Mouse (Mus musculus): ENCODE measurements around the gene Adtrp. TPM values are rescaled to one million over a fixed set of nuclear protein-coding genes. Genes with fewer than 3 reads are reported as not detected.

Gene Adtrp
- polyA plus RNA-seq, 1 experiment from 2014 or later: 0.21 TPM

DNA sequence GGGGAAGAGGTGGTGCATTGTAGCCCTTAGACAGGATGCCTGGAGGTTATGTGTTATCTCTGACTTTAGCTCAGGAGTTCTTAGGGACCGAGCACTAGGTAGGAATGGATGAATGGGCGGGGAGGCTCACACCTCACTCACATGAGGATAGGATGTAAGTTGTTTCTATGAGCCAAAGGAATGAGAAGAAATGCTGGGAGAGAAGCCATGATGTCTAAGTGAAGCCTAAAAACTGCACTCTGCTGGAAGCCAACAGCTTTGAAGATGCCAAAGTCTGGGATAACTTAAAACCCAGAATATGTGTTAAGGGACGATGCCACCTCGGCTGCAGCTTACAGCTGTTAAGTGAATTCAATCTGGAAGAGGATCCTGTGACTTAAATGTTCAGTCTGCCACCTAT is 79.5 kb downstream of the Adtrp start:
- no peak overlapping the region for H3K27ac ChIP-seq
- no peaks in the 10 kb centered on the region for H3K4me1 ChIP-seq
- no peak overlapping the region for H3K9ac ChIP-seq
- no peaks in the 10 kb centered on the region for H3K27me3 ChIP-seq
- no peaks in the 10 kb centered on the region for H3K9me3 ChIP-seq
- H3K4me3 ChIP-seq: no peak overlapping the region
- H3K36me3 ChIP-seq: no peaks in the 10 kb centered on the region
- no peak overlapping the region for H3K4me2 ChIP-seq
- 80% methylated on average over 4 of the region's 4 CpGs for whole genome bisulfite sequencing
- no peak for ATAC-seq (ENCODE audit: borderline replicate concordance, extremely low read depth, low FRiP score, low TSS enrichment)

DNA sequence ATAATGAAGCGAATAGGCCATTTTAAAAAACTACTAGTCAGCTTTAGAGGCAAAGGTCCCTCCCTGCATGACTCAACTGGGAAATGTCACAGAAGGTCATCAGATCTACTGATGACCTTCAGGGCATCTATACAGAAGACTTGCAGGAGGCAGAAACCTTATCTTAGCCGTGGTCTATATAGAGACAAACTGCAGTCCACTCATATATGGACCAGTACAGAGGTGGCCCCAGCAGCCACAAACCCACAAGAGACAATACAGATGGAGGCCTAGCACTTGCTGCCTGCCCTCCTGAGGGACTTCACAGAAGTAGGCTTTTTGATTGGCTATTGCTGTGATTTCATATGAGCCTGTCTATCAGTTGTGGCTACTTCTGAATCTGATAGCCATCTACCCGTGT is 85.5 kb downstream of the Adtrp start:
- H3K36me3 ChIP-seq: no peaks in the 10 kb centered on the region
- no peak overlapping the region for H3K4me3 ChIP-seq
- no peaks in the 10 kb centered on the region for H3K9me3 ChIP-seq
- H3K27ac ChIP-seq: no peak overlapping the region
- ATAC-seq (ENCODE audit: borderline replicate concordance, extremely low read depth, low FRiP score, low TSS enrichment): no peak
- no peaks in the 10 kb centered on the region for H3K4me1 ChIP-seq
- no peaks in the 10 kb centered on the region for H3K27me3 ChIP-seq
- H3K4me2 ChIP-seq: no peak overlapping the region
- 76% methylated on average over 3 of the region's 3 CpGs for WGBS
- H3K9ac ChIP-seq: no peak overlapping the region

DNA sequence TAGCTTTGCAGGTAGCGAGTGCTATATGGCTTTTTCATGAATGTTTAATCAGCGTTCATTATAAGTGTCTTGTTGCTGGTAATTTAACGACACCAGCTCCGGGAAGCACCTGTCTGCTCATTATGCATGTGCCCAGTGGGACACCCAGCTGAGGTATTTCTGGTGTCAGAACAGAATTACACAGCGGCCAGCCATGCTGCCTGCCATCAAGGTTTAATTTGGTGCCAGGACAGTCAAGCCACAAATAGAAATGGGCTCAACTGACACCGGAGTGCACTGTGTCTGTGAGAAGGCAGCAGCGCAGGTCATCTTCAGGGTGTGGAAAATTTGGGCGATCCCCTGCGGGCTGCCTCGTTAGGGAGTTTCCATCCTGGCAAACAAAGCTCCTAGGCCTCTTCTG is 87.0 kb downstream of the Adtrp start:
- no peaks in the 10 kb centered on the region for H3K27me3 ChIP-seq
- WGBS: 48% methylated on average over 10 of the region's 10 CpGs
- no peak overlapping the region for H3K4me3 ChIP-seq
- no peaks in the 10 kb centered on the region for H3K4me1 ChIP-seq
- H3K36me3 ChIP-seq: no peaks in the 10 kb centered on the region
- no peak for ATAC-seq (ENCODE audit: borderline replicate concordance, extremely low read depth, low FRiP score, low TSS enrichment)
- H3K4me2 ChIP-seq: no peak overlapping the region
- H3K27ac ChIP-seq: no peak overlapping the region
- no peaks in the 10 kb centered on the region for H3K9me3 ChIP-seq
- H3K9ac ChIP-seq: no peak overlapping the region

DNA sequence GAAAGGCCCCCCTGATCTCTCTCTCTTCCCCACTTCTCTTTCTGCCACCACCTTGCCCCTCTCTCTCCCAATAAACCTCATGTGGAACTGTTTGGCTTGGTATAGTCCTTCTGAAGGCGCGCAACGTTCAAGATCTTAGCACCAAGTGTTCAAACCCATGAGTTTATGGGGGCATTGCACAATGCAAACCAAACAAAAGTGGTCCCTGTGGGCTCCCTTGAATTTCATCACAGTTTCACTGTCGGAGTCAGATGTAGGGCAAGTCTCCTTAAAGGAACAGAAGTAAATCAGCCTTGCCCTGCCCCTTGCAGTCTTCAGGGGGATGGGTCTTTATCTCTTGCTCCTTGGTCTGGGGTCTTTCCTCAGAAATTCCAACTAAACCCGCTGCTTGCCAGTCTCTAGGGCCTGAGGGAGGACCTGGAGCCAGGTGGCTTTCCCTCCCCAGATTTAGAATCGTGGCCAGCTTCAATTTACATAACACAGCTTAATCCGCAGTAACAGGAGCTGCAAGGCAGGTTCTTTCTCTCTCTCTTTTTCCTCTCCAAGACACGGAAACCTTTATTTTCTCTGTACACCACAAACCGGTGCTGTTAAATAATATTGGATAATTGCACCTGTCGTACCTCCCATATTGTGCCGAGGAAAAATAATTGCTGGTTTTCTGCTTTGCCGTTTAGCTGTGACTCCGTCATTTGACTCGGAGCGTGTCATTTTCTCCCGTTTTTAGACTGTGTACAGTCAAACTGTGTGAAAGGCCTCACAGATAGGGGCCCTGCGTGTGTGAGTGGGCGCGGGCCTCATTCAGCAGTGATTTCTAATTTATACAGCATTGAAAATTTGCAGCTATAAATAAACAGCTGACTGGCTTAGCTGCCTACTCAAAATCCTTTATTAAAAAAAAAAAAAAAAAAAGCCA is 88.7 kb downstream of the Adtrp start:
- H3K4me1 ChIP-seq: no peaks in the 10 kb centered on the region
- H3K9me3 ChIP-seq: no peaks in the 10 kb centered on the region
- no peak overlapping the region for H3K9ac ChIP-seq
- H3K27me3 ChIP-seq: no peaks in the 10 kb centered on the region
- no peak overlapping the region for H3K27ac ChIP-seq
- no peak overlapping the region for H3K4me2 ChIP-seq
- ATAC-seq (ENCODE audit: borderline replicate concordance, extremely low read depth, low FRiP score, low TSS enrichment): no peak
- no peak overlapping the region for H3K4me3 ChIP-seq
- 68% methylated on average over 19 of the region's 19 CpGs for WGBS
- H3K36me3 ChIP-seq: no peaks in the 10 kb centered on the region

DNA sequence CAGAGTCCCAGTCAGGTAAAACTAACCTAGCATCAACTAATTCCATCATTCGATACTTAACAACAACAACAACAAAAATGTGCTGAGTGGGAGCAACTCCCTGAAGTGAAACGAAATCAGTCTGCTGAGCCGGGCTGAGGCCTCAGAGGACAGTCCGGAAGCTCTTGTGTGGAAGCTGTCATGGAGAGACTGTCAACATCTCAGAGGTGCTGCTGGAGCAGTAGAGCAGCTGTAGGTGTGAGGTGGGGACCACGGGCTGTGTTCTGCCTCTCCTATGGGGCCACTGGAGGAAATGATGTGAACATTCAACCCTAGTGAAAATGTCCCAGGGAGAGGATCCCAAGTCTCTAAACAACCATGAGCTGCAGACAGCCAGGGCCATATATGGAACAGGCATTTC is 94.4 kb downstream of the Adtrp start:
- 54% methylated on average over 5 of the region's 5 CpGs for WGBS
- no peak for ATAC-seq (ENCODE audit: borderline replicate concordance, extremely low read depth, low FRiP score, low TSS enrichment)
- Histone ChIP-seq H3K4me1 (no peaks in the 10 kb centered on the region), H3K9ac (no peak overlapping the region), H3K9me3 (no peaks in the 10 kb centered on the region), H3K27ac (no peak overlapping the region), H3K27me3 (no peaks in the 10 kb centered on the region), H3K4me2 (no peak overlapping the region), H3K36me3 (no peaks in the 10 kb centered on the region), H3K4me3 (no peak overlapping the region)

DNA sequence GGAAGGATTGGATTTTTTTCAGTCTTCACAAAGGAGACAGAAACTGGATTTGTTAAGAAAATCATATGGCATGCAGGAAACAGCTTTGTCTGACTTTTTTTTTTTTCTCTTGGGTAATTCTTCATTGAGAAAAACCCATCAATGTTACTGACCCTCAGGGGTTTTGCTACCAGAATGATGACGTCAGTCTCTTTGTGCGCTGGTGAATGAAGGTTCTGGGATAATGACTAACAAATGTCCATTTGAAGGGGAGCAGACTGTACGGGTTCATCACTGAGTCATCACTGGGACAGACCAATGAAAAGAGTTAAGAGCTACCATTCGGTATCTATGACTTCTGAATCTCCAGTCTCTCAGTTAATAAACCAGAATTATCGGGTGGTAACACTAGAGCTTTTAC is 97.0 kb downstream of the Adtrp start:
- no peak overlapping the region for H3K27ac ChIP-seq
- no peak for ATAC-seq (ENCODE audit: borderline replicate concordance, extremely low read depth, low FRiP score, low TSS enrichment)
- no peaks in the 10 kb centered on the region for H3K9me3 ChIP-seq
- no peaks in the 10 kb centered on the region for H3K36me3 ChIP-seq
- no peak overlapping the region for H3K4me3 ChIP-seq
- no peak overlapping the region for H3K9ac ChIP-seq
- no peak overlapping the region for H3K4me2 ChIP-seq
- no peaks in the 10 kb centered on the region for H3K27me3 ChIP-seq
- 75% methylated on average over 5 of the region's 5 CpGs for WGBS
- no peaks in the 10 kb centered on the region for H3K4me1 ChIP-seq

DNA sequence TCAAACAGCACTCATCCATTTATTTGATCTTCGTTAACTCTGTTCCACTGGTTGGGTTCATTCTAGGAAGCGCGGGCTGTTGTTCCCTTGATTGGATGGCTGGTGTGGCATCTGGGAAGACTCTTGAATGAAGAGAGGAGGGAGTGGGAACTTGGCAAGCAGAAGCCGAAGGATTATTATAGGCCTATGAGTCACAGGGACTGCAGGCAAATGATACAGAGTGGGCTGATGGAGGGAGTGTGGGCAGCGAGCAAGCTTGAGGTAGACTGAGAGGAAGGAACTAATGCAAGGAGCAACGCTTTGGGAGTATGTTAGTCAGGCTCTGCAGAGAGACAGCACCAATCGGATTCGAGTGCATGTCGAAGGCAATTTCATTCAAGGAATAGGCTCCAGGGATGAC is 98.6 kb downstream of the Adtrp start:
- Histone ChIP-seq H3K9ac (no peak overlapping the region), H3K4me3 (no peak overlapping the region), H3K4me1 (no peaks in the 10 kb centered on the region), H3K9me3 (no peaks in the 10 kb centered on the region), H3K27ac (no peak overlapping the region), H3K36me3 (no peaks in the 10 kb centered on the region), H3K27me3 (no peaks in the 10 kb centered on the region), H3K4me2 (no peak overlapping the region)
- 77% methylated on average over 9 of the region's 9 CpGs for WGBS
- no peak for ATAC-seq (ENCODE audit: borderline replicate concordance, extremely low read depth, low FRiP score, low TSS enrichment)

DNA sequence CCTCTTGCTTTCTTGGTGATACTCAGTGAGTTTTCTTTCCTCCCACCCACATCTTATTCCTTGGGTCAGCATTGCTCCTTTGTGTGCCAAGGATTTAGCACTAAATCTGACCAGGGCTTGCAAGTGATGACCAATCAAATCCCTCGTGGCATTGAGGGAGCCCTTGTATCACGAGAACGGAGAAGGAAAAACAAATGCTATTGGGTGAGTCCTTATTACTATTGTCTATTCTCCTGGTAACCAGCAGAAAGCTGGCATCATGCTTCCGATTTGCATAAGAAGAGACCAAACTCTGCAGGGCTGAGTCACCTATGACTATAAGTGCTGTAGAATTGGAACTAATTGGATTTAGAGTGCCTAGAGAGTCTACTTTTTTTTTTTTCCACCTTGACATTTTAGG is 99.8 kb downstream of the Adtrp start:
- no peaks in the 10 kb centered on the region for H3K9me3 ChIP-seq
- H3K4me1 ChIP-seq: no peaks in the 10 kb centered on the region
- WGBS: 80% methylated on average over 4 of the region's 4 CpGs
- H3K27ac ChIP-seq: no peak overlapping the region
- H3K36me3 ChIP-seq: no peaks in the 10 kb centered on the region
- no peak overlapping the region for H3K9ac ChIP-seq
- H3K27me3 ChIP-seq: no peaks in the 10 kb centered on the region
- no peak overlapping the region for H3K4me3 ChIP-seq
- H3K4me2 ChIP-seq: no peak overlapping the region
- ATAC-seq (ENCODE audit: borderline replicate concordance, extremely low read depth, low FRiP score, low TSS enrichment): no peak

DNA sequence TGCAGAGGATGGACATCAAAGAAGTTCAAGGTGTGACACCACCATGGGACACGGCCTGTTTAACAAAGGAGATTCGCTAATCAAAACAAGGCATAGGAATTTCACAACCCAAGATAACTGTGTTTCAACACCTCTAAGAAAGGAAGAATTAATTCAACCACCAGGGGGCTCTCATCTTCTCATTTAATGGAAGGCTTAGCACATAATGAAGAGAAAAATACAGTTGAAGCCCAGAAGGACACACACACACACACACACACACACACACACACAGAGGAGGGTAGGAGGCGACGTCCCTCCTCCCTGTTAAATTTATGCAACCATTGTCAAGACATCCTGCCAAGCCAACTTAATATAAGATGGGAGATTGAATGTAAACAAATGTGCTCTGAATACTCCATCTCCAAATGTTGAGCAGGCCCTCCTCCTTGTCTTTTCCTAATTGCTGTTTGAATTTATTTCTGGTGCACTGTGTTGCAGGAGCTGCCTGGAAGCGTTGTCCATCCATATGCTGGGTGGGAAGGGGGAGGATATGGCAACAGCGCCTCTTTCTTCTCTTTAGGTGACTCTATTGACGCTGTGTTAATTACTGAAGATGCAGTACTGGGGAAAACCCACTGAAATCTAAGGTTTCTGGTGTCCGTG is 100.4 kb downstream of the Adtrp start:
- no peaks in the 10 kb centered on the region for H3K9me3 ChIP-seq

DNA sequence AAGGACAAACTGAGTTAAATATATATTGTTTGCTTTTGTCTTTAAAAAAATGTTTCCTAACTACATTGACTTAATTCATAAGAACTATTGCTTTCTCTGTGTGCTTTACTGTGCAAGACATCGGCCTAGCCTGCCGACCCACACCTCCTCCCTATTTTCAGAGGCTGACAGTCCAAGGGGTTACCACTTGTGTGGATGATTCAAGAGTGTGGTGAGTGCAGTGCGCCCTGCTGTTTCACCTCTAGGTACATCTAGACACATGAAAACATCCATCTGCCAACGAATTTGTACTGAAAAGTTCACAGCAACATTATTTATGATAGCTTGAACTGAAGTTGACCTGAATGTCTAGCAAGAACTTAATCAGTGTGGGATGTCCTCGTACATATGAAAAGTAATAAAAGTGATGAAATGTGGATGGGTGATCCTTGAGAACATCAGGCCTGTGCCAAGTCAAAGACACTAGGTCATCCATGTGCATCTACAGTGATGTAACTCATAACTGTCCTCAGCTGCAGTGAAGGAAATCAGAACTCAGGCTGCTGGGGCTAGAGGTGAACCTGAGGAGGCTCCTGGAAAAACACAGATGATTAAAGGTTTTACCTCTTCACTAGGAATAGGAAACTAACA is 106.9 kb downstream of the Adtrp start:
- H3K4me1 ChIP-seq: 0 out of 2 replicates have a peak, but pooled peaks cover 6% of the 10 kb centered on the region
- no peak overlapping the region for H3K9ac ChIP-seq
- H3K4me2 ChIP-seq: no peak overlapping the region
- H3K9me3 ChIP-seq: no peaks in the 10 kb centered on the region
- H3K27ac ChIP-seq: no peak overlapping the region
- H3K27me3 ChIP-seq: no peaks in the 10 kb centered on the region
- ATAC-seq (ENCODE audit: borderline replicate concordance, extremely low read depth, low FRiP score, low TSS enrichment): no peak
- no peaks in the 10 kb centered on the region for H3K36me3 ChIP-seq
- H3K4me3 ChIP-seq: no peak overlapping the region
- WGBS: 43% methylated on average over 5 of the region's 5 CpGs

More for the DNA sequence above, 100.4 kb downstream of the Adtrp start:
- no peaks in the 10 kb centered on the region for H3K36me3 ChIP-seq
- H3K27ac ChIP-seq: no peak overlapping the region
- no peak for ATAC-seq (ENCODE audit: borderline replicate concordance, extremely low read depth, low FRiP score, low TSS enrichment)
- no peaks in the 10 kb centered on the region for H3K4me1 ChIP-seq
- 47% methylated on average over 8 of the region's 8 CpGs for WGBS
- H3K9ac ChIP-seq: no peak overlapping the region
- no peak overlapping the region for H3K4me2 ChIP-seq
- H3K4me3 ChIP-seq: no peak overlapping the region
- no peaks in the 10 kb centered on the region for H3K27me3 ChIP-seq

DNA sequence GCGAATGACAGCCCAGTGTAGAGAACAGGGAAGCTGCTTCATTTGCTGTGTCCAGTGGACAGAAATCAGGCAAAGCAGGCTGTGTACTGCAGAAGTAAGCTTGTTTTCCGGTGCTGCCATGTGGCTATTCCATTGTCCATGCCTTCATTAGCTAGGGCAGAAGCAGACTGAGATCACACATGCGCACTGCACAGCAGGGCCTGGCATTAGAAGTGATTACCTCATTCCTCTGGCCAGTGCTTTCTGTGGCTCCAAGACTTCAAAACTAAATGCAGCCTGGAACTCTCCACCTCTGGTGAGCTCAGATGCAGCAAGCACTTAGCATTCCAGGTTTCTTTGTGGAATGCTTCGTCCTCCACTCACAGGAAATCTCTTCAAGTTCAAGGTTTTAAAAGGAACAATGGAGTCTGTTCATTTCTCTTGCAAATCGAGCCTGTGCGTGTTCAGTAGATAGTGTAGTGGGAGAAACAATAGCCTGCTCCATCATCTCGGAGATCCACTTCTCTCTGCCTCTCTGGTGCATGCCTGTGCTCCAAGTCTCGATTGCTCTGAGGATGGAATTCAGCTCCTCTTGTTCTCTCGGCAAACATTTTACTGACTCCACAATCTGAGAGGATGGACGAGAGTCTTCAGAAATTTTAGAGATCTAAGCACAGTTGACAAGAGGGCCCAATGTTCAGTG is 109.7 kb downstream of the Adtrp start:
- WGBS: 53% methylated on average over 10 of the region's 10 CpGs
- no peaks in the 10 kb centered on the region for H3K27me3 ChIP-seq
- H3K4me1 ChIP-seq: 0 out of 2 replicates have a peak, but pooled peaks cover 6% of the 10 kb centered on the region
- peak; percentile 75; the same call in 1 of the 2 replicates for ATAC-seq (ENCODE audit: borderline replicate concordance, extremely low read depth, low FRiP score, low TSS enrichment)
- H3K4me3 ChIP-seq: no peak overlapping the region
- peak overlapping the region; percentile 76 for H3K27ac ChIP-seq
- no peak overlapping the region for H3K9ac ChIP-seq
- H3K36me3 ChIP-seq: no peaks in the 10 kb centered on the region
- no peaks in the 10 kb centered on the region for H3K9me3 ChIP-seq
- H3K4me2 ChIP-seq: no peak overlapping the region
